Mouse (Mus musculus): ENCODE data around the gene Mocs2.

- TF ChIP-seq GATA1 (IDR thresholded peaks at IDR 0.05; ENCODE audit: borderline replicate concordance, low read length) (no peak), FLI1 (IDR thresholded peaks at IDR 0.05; ENCODE audit: low read length) (no peak)
Measured at GRCm38 (mm10) chr13:114848945-114849344, 30.9 kb downstream of the Mocs2 start.

Measured in megakaryocyte, embryonic 14.5 days (primary cell).